Mouse (Mus musculus) intestine, embryonic 16.5 days (tissue): ENCODE measurements around the gene Usp39. TPM values are rescaled to one million over a fixed set of nuclear protein-coding genes. Genes with fewer than 3 reads are reported as not detected.

Source experiments
- ATAC-seq: fragments of 200-750 bp; cut with Nextera tagmentation; 2 replicates; pipeline ENCODE4 v1.8.0; 2017; ENCODE audit warnings: moderate TSS enrichment, moderate library complexity
- H3K27ac ChIP-seq: fragments of 300-500 bp; sonication (generic); 2 replicates; pipeline ENCODE4 v1.5.1; 2014; ENCODE audit warnings: mild to moderate bottlenecking, low read length
- H3K27me3 ChIP-seq: fragments of 300-500 bp; sonication (generic); replicated peaks from 2 replicates; pipeline ENCODE4 v1.6.1; 2014; ENCODE audit warnings: low read length, control low read depth, mixed read lengths; ENCODE audit not compliant: control insufficient read depth, insufficient read depth
- H3K36me3 ChIP-seq: fragments of 300-500 bp; sonication (generic); 2 replicates; pipeline ENCODE4 v1.6.1; 2014; ENCODE audit warnings: low read length, control low read depth; ENCODE audit not compliant: control insufficient read depth, insufficient read depth
- H3K4me1 ChIP-seq: fragments of 300-500 bp; sonication (generic); 2 replicates; pipeline ENCODE4 v1.6.1; 2014; ENCODE audit warnings: low read length, control low read depth, mixed read lengths; ENCODE audit not compliant: control insufficient read depth, insufficient read depth
- H3K4me2 ChIP-seq: fragments of 300-500 bp; sonication (generic); 2 replicates; pipeline ENCODE4 v1.6.1; 2014; ENCODE audit warnings: low read depth, low read length, control low read depth
- H3K4me3 ChIP-seq: fragments of 300-500 bp; sonication (generic); 2 replicates; pipeline ENCODE4 v1.5.1; 2014; ENCODE audit warnings: mild to moderate bottlenecking, low read length
- H3K9ac ChIP-seq: fragments of 300-500 bp; sonication (generic); 2 replicates; pipeline ENCODE4 v1.6.1; 2014; ENCODE audit warnings: low read depth, low read length
- H3K9me3 ChIP-seq: fragments of 300-500 bp; sonication (generic); 2 replicates; pipeline ENCODE4 v1.6.1; 2016; ENCODE audit warnings: low read length, control low read depth; ENCODE audit not compliant: control insufficient read depth
- WGBS: fragments of 180-500 bp; shearing (Covaris S2); extraction: QIAGEN DNeasy Blood & Tissue Kit; methylation state at CpG from one replicate; pipeline ENCODE4 v1.1.7; 2014; 5-methylcytosine and 5-hydroxymethylcytosine counted together
- polyA plus RNA-seq: library from polyadenylated mRNA; unstranded; fragments of >200 nt; fragmentation: Nextera tagmentation; extraction: Ambion mirVana; gene quantifications from 2 replicates; pipeline ENCODE4 v1.2.1, GENCODE M21; 2015

The Usp39 gene
- polyA plus RNA-seq, 1 experiment from 2014 or later = 33.0 TPM

DNA sequence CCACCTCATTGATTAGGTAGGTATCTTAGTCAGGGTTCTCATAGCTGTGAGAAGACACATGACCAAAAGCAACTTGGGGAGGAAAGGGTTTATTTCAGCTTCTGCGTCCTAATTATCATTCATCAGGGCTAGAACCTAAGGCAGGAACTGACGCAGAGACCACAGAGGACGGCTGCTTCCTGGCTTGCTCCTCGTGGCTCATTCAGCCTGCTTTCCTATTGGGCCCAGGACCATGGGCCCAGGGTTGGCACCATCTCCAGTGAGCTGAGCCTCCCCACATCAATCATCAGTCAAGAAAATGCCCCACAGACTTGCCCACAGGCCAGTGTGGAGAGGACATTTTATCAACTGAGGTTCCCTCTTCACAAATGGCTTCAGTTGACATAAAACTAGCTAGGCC lies 69.5 kb downstream of the Usp39 start:
- WGBS = 72% methylated on average over 4 of the region's 4 CpGs
- H3K27me3 ChIP-seq = no peaks in the 10 kb centered on the region
- H3K36me3 ChIP-seq = no peaks in the 10 kb centered on the region
- no peak for ATAC-seq
- H3K4me2 ChIP-seq = no peak overlapping the region
- H3K4me3 ChIP-seq = no peak overlapping the region
- H3K27ac ChIP-seq = no peak overlapping the region
- no peak overlapping the region for H3K9ac ChIP-seq
- 0 out of 2 replicates have a peak, but pooled peaks cover 3% of the 10 kb centered on the region for H3K9me3 ChIP-seq
- H3K4me1 ChIP-seq = no peaks in the 10 kb centered on the region

DNA sequence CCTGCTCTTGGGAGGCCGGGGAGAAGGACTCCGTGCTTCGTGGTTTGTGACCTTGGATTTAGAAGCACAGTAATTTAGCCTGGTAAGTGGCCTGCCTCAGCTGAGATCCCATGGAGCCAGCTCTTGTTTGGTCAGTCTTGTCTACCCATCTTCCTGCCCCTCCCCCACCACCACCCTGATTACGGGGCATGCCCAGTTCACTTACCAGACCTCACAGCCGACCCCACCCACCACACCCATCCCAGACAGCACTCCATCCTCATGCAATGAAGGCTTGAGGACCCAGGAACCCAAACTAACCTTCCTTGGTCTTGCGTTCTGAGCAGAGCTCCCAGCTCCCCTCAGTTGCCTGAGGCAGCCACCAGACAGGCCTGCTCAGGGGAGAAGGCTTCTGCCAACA lies 71.8 kb downstream of the Usp39 start:
- no peak overlapping the region for H3K4me2 ChIP-seq
- 66% methylated on average over 6 of the region's 6 CpGs for WGBS
- H3K9me3 ChIP-seq = 0 out of 2 replicates have a peak, but pooled peaks cover 3% of the 10 kb centered on the region
- H3K4me1 ChIP-seq = no peaks in the 10 kb centered on the region
- no peak overlapping the region for H3K9ac ChIP-seq
- no peak overlapping the region for H3K27ac ChIP-seq
- no peak overlapping the region for H3K4me3 ChIP-seq
- H3K27me3 ChIP-seq = no peaks in the 10 kb centered on the region
- H3K36me3 ChIP-seq = no peaks in the 10 kb centered on the region
- ATAC-seq = no peak

DNA sequence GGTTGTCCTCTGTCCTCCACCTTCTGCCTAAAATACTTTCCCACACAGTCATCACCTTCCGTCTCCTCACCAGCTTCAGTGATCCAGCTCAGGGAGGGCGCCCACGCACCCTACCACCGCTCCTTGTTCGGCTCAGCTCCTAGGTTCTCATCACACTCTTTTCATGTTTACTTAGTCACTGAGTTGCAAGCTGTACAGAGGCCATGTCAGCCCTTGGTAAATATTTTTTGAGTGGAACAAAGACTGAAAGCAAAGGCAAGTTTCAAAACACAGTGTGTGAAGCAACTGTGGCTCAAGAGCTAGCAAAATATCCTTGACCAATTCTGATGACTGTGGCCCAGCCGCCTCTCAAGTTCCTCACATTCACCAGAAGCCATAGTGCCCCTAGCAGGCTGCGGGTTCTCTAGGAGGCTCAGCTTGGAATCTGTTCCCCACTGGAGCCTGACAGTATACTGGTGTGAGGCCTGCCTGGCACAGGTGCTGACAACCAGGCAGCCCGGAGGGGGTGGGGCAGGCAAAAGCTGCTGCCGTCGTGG lies 72.8 kb downstream of the Usp39 start:
- no peaks in the 10 kb centered on the region for H3K27me3 ChIP-seq
- no peaks in the 10 kb centered on the region for H3K36me3 ChIP-seq
- no peak overlapping the region for H3K9ac ChIP-seq
- ATAC-seq = peak; percentile 38; the same call in 1 of the 2 replicates
- 0 out of 2 replicates have a peak, but pooled peaks cover 3% of the 10 kb centered on the region for H3K9me3 ChIP-seq
- WGBS = 74% methylated on average over 10 of the region's 10 CpGs
- no peak overlapping the region for H3K4me3 ChIP-seq
- no peaks in the 10 kb centered on the region for H3K4me1 ChIP-seq
- no peak overlapping the region for H3K27ac ChIP-seq
- H3K4me2 ChIP-seq = no peak overlapping the region

DNA sequence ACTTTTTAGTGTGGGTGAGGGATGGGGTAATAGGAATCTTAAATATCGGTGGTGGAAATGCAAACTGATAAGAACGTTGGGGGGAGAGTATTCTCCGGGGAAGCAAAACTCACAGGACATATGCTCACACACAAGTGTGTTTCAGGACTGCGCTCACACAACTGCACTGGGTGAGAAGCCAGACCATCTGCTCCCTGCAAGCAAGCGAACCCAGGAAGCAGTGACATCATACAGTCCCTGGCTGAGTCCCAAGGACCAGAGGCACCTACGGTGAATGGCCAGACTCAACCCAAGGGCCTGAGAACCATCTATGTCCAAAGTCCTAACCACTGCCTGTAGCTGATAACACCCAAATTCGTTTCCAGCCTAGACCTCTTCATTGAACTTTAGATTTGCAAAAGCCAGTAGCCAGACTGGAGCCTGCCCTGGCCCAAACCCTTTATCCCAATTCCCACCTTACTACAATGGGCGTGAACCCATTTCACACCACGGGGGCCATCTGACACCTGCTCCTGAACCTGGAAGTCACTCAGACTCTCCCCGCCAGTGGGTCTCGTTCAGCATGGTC lies 73.9 kb downstream of the Usp39 start:
- Histone ChIP-seq H3K4me2 (no peak overlapping the region), H3K27me3 (no peaks in the 10 kb centered on the region), H3K9ac (no peak overlapping the region), H3K9me3 (no peaks in the 10 kb centered on the region), H3K4me3 (no peak overlapping the region), H3K27ac (no peak overlapping the region), H3K4me1 (no peaks in the 10 kb centered on the region), H3K36me3 (no peaks in the 10 kb centered on the region)
- ATAC-seq = no peak
- WGBS = 64% methylated on average over 11 of the region's 11 CpGs

DNA sequence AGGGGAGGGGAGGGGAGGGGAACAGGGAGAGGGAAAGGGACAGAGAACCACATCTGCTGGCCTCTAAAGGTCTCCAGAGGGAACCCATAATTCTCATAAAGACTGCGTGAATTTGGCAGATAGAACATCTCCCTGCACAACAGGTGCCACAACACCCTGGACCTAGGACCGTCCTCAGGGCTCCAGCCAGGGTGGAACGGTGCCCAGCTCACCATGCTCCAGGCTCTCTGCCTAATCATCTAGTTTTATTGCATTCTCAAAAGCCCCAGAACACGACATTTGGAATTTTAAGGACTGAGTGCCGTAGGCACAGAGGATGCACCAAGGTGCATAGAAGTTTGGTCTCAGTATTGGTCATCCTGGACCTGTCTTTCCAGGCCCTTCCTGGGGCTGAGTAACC lies 74.7 kb downstream of the Usp39 start:
- no peak for ATAC-seq
- no peaks in the 10 kb centered on the region for H3K27me3 ChIP-seq
- no peak overlapping the region for H3K4me2 ChIP-seq
- no peak overlapping the region for H3K27ac ChIP-seq
- WGBS = 75% methylated on average over 5 of the region's 5 CpGs
- H3K4me3 ChIP-seq = no peak overlapping the region
- no peaks in the 10 kb centered on the region for H3K4me1 ChIP-seq
- H3K9me3 ChIP-seq = no peaks in the 10 kb centered on the region
- no peaks in the 10 kb centered on the region for H3K36me3 ChIP-seq
- no peak overlapping the region for H3K9ac ChIP-seq

Other genes with a start within 250 kb of the Usp39 start
- gene St3gal5, start 247.6 kb downstream of the Usp39 start, polyA plus RNA-seq = 22.8 TPM in 2 replicates
- gene Atoh8, start 109.6 kb downstream of the Usp39 start, polyA plus RNA-seq = 9.3 and 9.6 TPM in 2 replicates
- 0.11 and 0.18 TPM in 2 replicates for gene Sftpb, start 40.6 kb downstream of the Usp39 start, polyA plus RNA-seq
- 27.6 and 27.7 TPM in 2 replicates for gene 0610030E20Rik, start 2.1 kb upstream of the Usp39 start, polyA plus RNA-seq
- gene Tmem150a, start 10.3 kb upstream of the Usp39 start, polyA plus RNA-seq = 16.4 and 18.0 TPM in 2 replicates
- 159 and 162 TPM in 2 replicates for gene Rnf181, start 21.8 kb upstream of the Usp39 start, polyA plus RNA-seq
- 17.3 and 17.8 TPM in 2 replicates for gene Vamp5, start 35.3 kb upstream of the Usp39 start, polyA plus RNA-seq
- gene Vamp8, start 45.5 kb upstream of the Usp39 start, polyA plus RNA-seq = 251 and 269 TPM in 2 replicates
- gene Ggcx, start 69.1 kb upstream of the Usp39 start, polyA plus RNA-seq = 20.3 and 23.7 TPM in 2 replicates
- 268 and 293 TPM in 2 replicates for gene Mat2a, start 94.4 kb upstream of the Usp39 start, polyA plus RNA-seq
- gene Sh2d6, start 176.5 kb upstream of the Usp39 start, polyA plus RNA-seq = 0.32 and 0.42 TPM in 2 replicates
- gene Capg, start 199.2 kb upstream of the Usp39 start, polyA plus RNA-seq = 33.1 and 35.2 TPM in 2 replicates